Mouse (Mus musculus) T-helper 2 cell (primary cell): Measurements from ENCODE around the gene Hspa14.

ENCODE experiments used
- in situ Hi-C: fragments of 300-600 bp; cut with MboI, MseI; formaldehyde crosslinking; loops from one replicate; pipeline ENCODE4 v1.15.1; 2025; ENCODE audit warnings: high pct_unique_total_duplicates

Gene Hspa14

GRCm38 (mm10) chr2:3512552-3513454 is at the start of gene Hspa14, which contains the start of the genes Gm45902 and Cdnf:
Hspa14 (minus strand) TSS chr2:3512814.
Gm45902 (minus strand) TSS chr2:3512790.
Cdnf (plus strand) TSS chr2:3513030.
- in situ Hi-C loops, result no loop called here

GRCm38 (mm10) chr2:3546588-3546987 is 34.0 kb upstream of the Hspa14 start:
- in situ Hi-C loops, result loop anchor here (5.0 kb wide), 1 partner anchor 216 kb away; no protein-coding TSS in a partner anchor

- in situ Hi-C loops, result loop anchor here (5.0 kb wide), 1 partner anchor 216 kb away; no protein-coding TSS in a partner anchor
These were observed 33.4 kb upstream of the Hspa14 start for GRCm38 (mm10) chr2:3546055-3546454.

GRCm38 (mm10) chr2:3541307-3542079 is 28.9 kb upstream of the Hspa14 start:
- in situ Hi-C loops, result no loop called here

GRCm38 (mm10) chr2:3526288-3526687 is 13.7 kb upstream of the Hspa14 start:
- in situ Hi-C loops, result loop anchor here (5.0 kb wide), 1 partner anchor 266 kb away; no protein-coding TSS in a partner anchor

- in situ Hi-C loops, result no loop called here
These were observed 9.9 kb upstream of the Hspa14 start for GRCm38 (mm10) chr2:3522558-3522957.

- in situ Hi-C loops, result no loop called here
These were observed 538 bp downstream of the Hspa14 start for GRCm38 (mm10) chr2:3512076-3512475.

- in situ Hi-C loops, result no loop called here
These were observed 11.7 kb downstream of the Hspa14 start for GRCm38 (mm10) chr2:3500886-3501285.

- in situ Hi-C loops, result no loop called here
These were observed 13.1 kb downstream of the Hspa14 start for GRCm38 (mm10) chr2:3499543-3499942.

- in situ Hi-C loops, result no loop called here
These were observed 18.7 kb downstream of the Hspa14 start for GRCm38 (mm10) chr2:3493833-3494409.

- in situ Hi-C loops, result no loop called here
These were observed 22.8 kb downstream of the Hspa14 start for GRCm38 (mm10) chr2:3489816-3490215.

GRCm38 (mm10) chr2:3480239-3480638 is 32.4 kb downstream of the Hspa14 start:
- in situ Hi-C loops, result no loop called here

- in situ Hi-C loops, result no loop called here
These were observed 36.8 kb downstream of the Hspa14 start for GRCm38 (mm10) chr2:3475746-3476251.

- in situ Hi-C loops, result no loop called here
These were observed 37.7 kb downstream of the Hspa14 start, which contains the start of gene Suv39h2 for GRCm38 (mm10) chr2:3474861-3475283. Suv39h2 (minus strand) TSS chr2:3475031.

GRCm38 (mm10) chr2:3474361-3474805 is 38.2 kb downstream of the Hspa14 start:
- in situ Hi-C loops, result no loop called here

- in situ Hi-C loops, result no loop called here
These were observed 38.7 kb downstream of the Hspa14 start for GRCm38 (mm10) chr2:3473891-3474290.

GRCm38 (mm10) chr2:3456590-3456989 is 56.0 kb downstream of the Hspa14 start:
- in situ Hi-C loops, result no loop called here

GRCm38 (mm10) chr2:3453096-3453495 is 59.5 kb downstream of the Hspa14 start:
- in situ Hi-C loops, result no loop called here

GRCm38 (mm10) chr2:3449431-3449830 is 63.2 kb downstream of the Hspa14 start:
- in situ Hi-C loops, result loop anchor here (5.0 kb wide), 1 partner anchor 863 kb away; no protein-coding TSS in a partner anchor

GRCm38 (mm10) chr2:3445984-3446383 is 66.6 kb downstream of the Hspa14 start:
- in situ Hi-C loops, result loop anchor here (5.0 kb wide), 1 partner anchor 866 kb away; no protein-coding TSS in a partner anchor

GRCm38 (mm10) chr2:3444206-3444605 is 68.4 kb downstream of the Hspa14 start:
- in situ Hi-C loops, result no loop called here
